Mouse (Mus musculus) heart, embryonic 10.5 days (tissue): ENCODE measurements around the gene Gss. TPM values are rescaled to one million over a fixed set of nuclear protein-coding genes. Genes with fewer than 3 reads are reported as not detected.

Source experiments
- DNase-seq: peaks from one replicate; pipeline ENCODE4 v3.0.0-alpha.2; 2017; ENCODE audit warnings: low spot score
- H3K27ac ChIP-seq: fragments of 300-500 bp; sonication (generic); 2 replicates; pipeline ENCODE4 v1.5.1; 2016; ENCODE audit warnings: mild to moderate bottlenecking
- H3K27me3 ChIP-seq: fragments of 300-500 bp; sonication (generic); 2 replicates; pipeline ENCODE4 v1.6.1; 2016; ENCODE audit warnings: mild to moderate bottlenecking; ENCODE audit not compliant: poor library complexity, insufficient read depth, severe bottlenecking
- H3K36me3 ChIP-seq: fragments of 300-500 bp; sonication (generic); 2 replicates; pipeline ENCODE4 v1.6.1; 2016; ENCODE audit warnings: mild to moderate bottlenecking, moderate library complexity
- H3K4me1 ChIP-seq: fragments of 300-500 bp; sonication (generic); 2 replicates; pipeline ENCODE4 v1.6.1; 2016; ENCODE audit warnings: mild to moderate bottlenecking
- H3K4me3 ChIP-seq: fragments of 300-500 bp; sonication (generic); 2 replicates; pipeline ENCODE4 v1.5.1; 2016; ENCODE audit warnings: mild to moderate bottlenecking, moderate library complexity
- H3K9me3 ChIP-seq: fragments of 300-500 bp; sonication (generic); 2 replicates; pipeline ENCODE4 v1.6.1; 2016; ENCODE audit warnings: mild to moderate bottlenecking, moderate library complexity
- WGBS: fragments of 180-500 bp; shearing (Covaris S2); methylation state at CpG from one replicate; pipeline ENCODE4 v1.1.7; 2016; 5-methylcytosine and 5-hydroxymethylcytosine counted together
- microRNA counts: library from miRNA; unstranded; fragments of <30 nt; microRNA quantifications from one replicate; lab custom pipeline; 2017
- microRNA-seq: library from miRNA; unstranded; fragments of <30 nt; microRNA quantifications from one replicate; pipeline ENCODE4, GENCODE M21; 2017
- polyA plus RNA-seq: library from polyadenylated mRNA; unstranded; fragments of >200 nt; fragmentation: Nextera tagmentation; extraction: Ambion mirVana; gene quantifications from 2 replicates; pipeline ENCODE4 v1.2.1, GENCODE M21; 2016

The Gss gene
- polyA plus RNA-seq, 1 experiment from 2014 or later = 29.1 TPM

- DNase-seq = peak; percentile 100
- peaks cover 22% of the 10 kb centered on the region for H3K4me1 ChIP-seq
- H3K36me3 ChIP-seq = no peaks in the 10 kb centered on the region
- WGBS = 4% methylated on average over 70 of the region's 70 CpGs
- H3K9me3 ChIP-seq = no peaks in the 10 kb centered on the region
- peaks cover 32% of the 10 kb centered on the region for H3K27me3 ChIP-seq
- H3K4me3 ChIP-seq = peak within 1 kb of the TSS; percentile 79
- H3K27ac ChIP-seq = peak within 1 kb of the TSS; percentile 87
Measured at GRCm38 (mm10) chr2:155517455-155518423, 74.9 kb downstream of the Gss start, which contains the start of the genes Acss2 and Ggt7. Gene Acss2 (plus strand): TSS chr2:155517948. Gene Ggt7 (minus strand): TSS chr2:155518237.

GRCm38 (mm10) chr2:155515941-155516340, 76.7 kb downstream of the Gss start:
- H3K4me1 ChIP-seq = peaks cover 22% of the 10 kb centered on the region
- no peak overlapping the region for H3K4me3 ChIP-seq
- no peak for DNase-seq
- no peaks in the 10 kb centered on the region for H3K36me3 ChIP-seq
- H3K27ac ChIP-seq = no peak overlapping the region
- H3K27me3 ChIP-seq = peaks cover 35% of the 10 kb centered on the region
- H3K9me3 ChIP-seq = no peaks in the 10 kb centered on the region
- WGBS = 3% methylated on average over 1 of the region's 1 CpGs

- Histone ChIP-seq H3K27me3 (peaks cover 35% of the 10 kb centered on the region), H3K4me1 (peaks cover 22% of the 10 kb centered on the region), H3K36me3 (0 out of 2 replicates have a peak, but pooled peaks cover under 1% of the 10 kb centered on the region), H3K4me3 (peak overlapping the region; percentile 58), H3K27ac (peak overlapping the region; percentile 70), H3K9me3 (no peaks in the 10 kb centered on the region)
- WGBS = 2% methylated on average over 23 of the region's 23 CpGs
- peak; percentile 85 for DNase-seq
Measured at GRCm38 (mm10) chr2:155514666-155515065, 77.9 kb downstream of the Gss start.

GRCm38 (mm10) chr2:155513543-155513942, 79.1 kb downstream of the Gss start:
- no peak for DNase-seq
- Histone ChIP-seq H3K36me3 (0 out of 2 replicates have a peak, but pooled peaks cover 2% of the 10 kb centered on the region), H3K27ac (no peak overlapping the region), H3K9me3 (no peaks in the 10 kb centered on the region), H3K4me1 (peaks cover 19% of the 10 kb centered on the region), H3K4me3 (no peak overlapping the region), H3K27me3 (peaks cover 35% of the 10 kb centered on the region)
- WGBS = 58% methylated on average over 5 of the region's 5 CpGs

MicroRNAs within 50 kb of the gene (microRNA counts, 519-probe panel; counts per million panel counts)
- microRNA mmu-miR-499 (lab: Ali Mortazavi, UCI) = 6,649 counts per million, percentile 69 among the panel's probes with 10 or more counts

Small RNA genes lying within 50 kb of the gene (microRNA-seq; reads per million reads assigned to microRNA genes)
- gene Mir499 = 1,991 reads per million, percentile 85 among the genes with 10 or more reads in this experiment

Other genes with a start within 250 kb of the Gss start
- gene Pigu, start 235.4 kb downstream of the Gss start, polyA plus RNA-seq = 60.3 and 61.2 TPM in 2 replicates
- gene Trp53inp2, start 211.8 kb downstream of the Gss start, polyA plus RNA-seq = 61.4 and 118 TPM in 2 replicates
- gene Ncoa6, start 118.9 kb downstream of the Gss start, polyA plus RNA-seq = 16.2 and 17.9 TPM in 2 replicates
- gene Acss2, start 74.9 kb downstream of the Gss start, polyA plus RNA-seq = 8.9 and 12.9 TPM in 2 replicates
- 3.1 and 3.9 TPM in 2 replicates for gene Ggt7, start 74.6 kb downstream of the Gss start, polyA plus RNA-seq
- 12.4 and 15.7 TPM in 2 replicates for gene Myh7b, start 18.4 kb upstream of the Gss start, polyA plus RNA-seq
- 101 and 107 TPM in 2 replicates for gene Trpc4ap, start 99.6 kb upstream of the Gss start, polyA plus RNA-seq
- gene Edem2, start 136.7 kb upstream of the Gss start, polyA plus RNA-seq = 31.5 and 34.4 TPM in 2 replicates
- not detected in 2 replicates for gene Gm17581, start 143.1 kb upstream of the Gss start, polyA plus RNA-seq
- 5.3 and 6.6 TPM in 2 replicates for gene Procr, start 158.3 kb upstream of the Gss start, polyA plus RNA-seq
- 0.06 TPM in 1 of 2 replicates, not detected in the other for gene Mmp24, start 182.5 kb upstream of the Gss start, polyA plus RNA-seq
- gene BC029722, start 226.6 kb upstream of the Gss start, polyA plus RNA-seq = 7.9 and 9.5 TPM in 2 replicates
- 170 and 215 TPM in 2 replicates for gene Eif6, start 234.1 kb upstream of the Gss start, polyA plus RNA-seq
- 0.22 and 0.30 TPM in 2 replicates for gene Fam83c, start 242.0 kb upstream of the Gss start, polyA plus RNA-seq